Mouse (Mus musculus) retina, postnatal 1 day (tissue): ENCODE data around the gene Elp4.
A peak's percentile ranks its signal among the peaks of the same experiment; 100 is the strongest.

Source experiments
- DNase-seq: peaks from one replicate; pipeline ENCODE4 v3.0.0-alpha.2; 2012

Gene Elp4

GRCm38 (mm10) chr2:105715409-105716115 is 188.8 kb downstream of the Elp4 start:
- no peak for DNase-seq

GRCm38 (mm10) chr2:105710511-105710910 is 193.9 kb downstream of the Elp4 start:
- DNase-seq: no peak

GRCm38 (mm10) chr2:105709126-105709525 is 195.2 kb downstream of the Elp4 start:
- no peak for DNase-seq

DNA sequence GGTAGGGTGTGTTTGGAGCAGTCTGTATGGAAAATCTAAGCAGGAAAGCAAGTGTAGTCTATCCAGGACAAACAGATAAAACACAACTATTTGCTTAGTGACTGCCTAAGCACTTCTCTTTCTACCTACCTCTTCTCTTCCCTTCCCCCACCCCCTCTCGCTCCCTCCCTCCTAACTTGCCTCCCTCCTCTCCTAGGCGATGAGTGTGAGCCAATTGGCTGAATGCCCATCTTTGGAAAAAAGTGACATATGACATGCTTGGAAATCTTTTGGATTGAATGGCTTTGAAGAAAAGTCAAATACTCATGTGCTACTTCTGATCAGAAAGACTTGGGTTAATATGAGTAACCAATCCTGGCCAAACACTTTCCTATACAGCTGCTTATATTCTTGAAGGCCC is 199.0 kb downstream of the Elp4 start:
- DNase-seq: peak; percentile 45

GRCm38 (mm10) chr2:105702586-105702985 is 201.8 kb downstream of the Elp4 start:
- DNase-seq: peak; percentile 59

GRCm38 (mm10) chr2:105701781-105702180 is 202.6 kb downstream of the Elp4 start:
- peak; percentile 63 for DNase-seq

- DNase-seq: peak; percentile 53
Observed at GRCm38 (mm10) chr2:105698631-105699030, 205.7 kb downstream of the Elp4 start.

DNA sequence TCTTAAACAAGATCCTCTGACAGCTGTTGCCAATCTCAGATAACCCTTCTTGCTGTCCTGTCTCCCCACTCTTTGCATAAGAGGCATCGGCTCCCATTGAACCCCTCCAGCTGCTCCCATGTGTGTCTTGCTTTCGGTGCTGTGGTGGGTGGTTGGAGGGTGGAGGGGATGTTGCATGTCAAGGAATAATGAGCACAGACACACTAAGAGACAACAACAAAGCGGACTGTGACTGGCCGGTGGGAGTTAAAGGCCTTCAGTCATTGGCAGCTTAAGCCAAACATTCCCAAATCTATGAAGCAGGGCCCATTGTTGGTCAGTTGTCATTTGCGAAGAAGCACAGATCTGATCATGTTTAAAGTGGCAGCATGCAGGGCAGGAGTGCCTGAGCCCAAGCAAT is 206.6 kb downstream of the Elp4 start:
- DNase-seq: peak; percentile 69

DNA sequence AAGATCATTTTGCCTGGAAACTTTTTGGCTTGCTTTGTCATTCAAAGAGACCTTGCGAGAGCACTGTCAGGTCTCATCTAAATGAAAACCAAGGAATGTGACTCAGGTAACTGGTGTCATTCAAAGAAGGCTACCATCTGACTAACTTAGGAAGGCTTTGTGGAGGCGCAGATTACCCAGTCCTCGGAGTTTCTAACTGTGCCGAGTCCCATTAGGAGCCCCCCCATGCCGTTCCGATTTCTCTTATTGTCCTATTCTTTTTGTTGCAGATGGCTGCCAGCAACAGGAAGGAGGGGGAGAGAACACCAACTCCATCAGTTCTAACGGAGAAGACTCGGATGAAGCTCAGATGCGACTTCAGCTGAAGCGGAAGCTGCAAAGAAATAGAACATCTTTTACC is 213.1 kb downstream of the Elp4 start:
- DNase-seq: peak; percentile 56

DNA sequence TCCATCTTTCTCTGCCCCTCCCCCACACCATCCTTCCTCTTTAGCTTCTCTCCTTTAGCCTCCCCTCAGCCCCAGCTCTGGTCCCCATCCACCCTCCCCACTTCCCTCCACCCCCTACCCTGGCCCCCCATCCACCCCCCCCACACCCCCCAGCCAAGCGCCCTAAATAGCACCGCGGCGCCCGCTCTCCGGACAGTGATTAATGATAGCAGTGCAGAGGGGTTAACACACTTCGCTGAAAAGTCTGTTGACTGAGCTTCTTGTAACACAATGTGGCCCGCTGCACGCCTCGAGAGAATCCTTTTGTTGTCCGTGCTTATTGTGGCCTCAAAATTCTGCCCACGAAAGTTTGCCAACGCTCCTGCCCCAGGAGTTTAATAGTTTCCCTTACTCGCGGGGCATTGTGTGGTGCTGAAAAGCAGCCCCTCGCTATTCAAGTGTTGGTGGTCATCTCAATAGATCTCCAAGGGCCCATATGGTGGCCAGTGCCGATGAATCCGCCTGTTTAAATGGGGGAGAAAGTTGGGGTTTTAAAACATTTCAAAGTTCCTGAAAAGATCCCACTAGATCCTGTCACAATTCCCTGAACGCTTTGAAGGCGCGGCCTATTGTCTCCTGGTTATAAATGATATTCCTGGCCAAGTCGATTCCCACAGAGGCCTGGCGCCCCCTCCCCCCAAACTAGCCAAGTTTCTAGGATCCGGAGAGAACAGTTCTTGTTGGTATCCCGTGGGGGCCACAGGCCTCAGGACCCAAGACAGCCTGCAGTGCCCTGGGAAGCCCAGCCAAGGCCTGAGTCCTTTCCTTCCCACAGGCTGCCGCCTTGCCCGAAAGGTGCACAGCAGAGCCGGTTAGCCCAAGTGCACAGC is 214.4 kb downstream of the Elp4 start:
- DNase-seq: peak; percentile 87

DNA sequence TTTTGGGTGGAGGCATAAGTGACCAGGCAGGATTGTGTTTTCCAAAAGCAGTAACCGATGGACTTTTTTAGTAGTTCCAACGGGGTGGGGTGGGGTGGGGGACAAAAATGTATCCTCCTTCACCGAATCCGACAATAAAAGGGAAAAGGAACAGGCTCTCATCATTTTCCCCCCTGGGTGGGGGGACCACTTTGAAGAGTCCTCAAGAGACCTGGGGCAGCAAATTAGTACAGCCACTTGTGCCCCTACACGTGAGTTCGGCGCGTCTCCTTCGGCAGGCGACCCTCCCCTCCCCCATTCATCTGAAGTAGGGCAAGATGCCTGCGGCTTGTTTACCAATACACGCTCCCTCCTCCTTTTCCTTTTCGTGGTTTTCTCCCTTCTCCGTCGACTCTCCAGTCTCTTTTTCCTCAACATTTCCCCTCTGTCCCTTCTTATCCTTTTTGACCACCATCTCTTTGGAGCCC is 215.0 kb downstream of the Elp4 start:
- peak; percentile 86 for DNase-seq

- peak; percentile 79 for DNase-seq
Observed at GRCm38 (mm10) chr2:105688436-105689303, 215.7 kb downstream of the Elp4 start.

- DNase-seq: peak; percentile 71
Observed at GRCm38 (mm10) chr2:105688011-105688410, 216.4 kb downstream of the Elp4 start.

DNA sequence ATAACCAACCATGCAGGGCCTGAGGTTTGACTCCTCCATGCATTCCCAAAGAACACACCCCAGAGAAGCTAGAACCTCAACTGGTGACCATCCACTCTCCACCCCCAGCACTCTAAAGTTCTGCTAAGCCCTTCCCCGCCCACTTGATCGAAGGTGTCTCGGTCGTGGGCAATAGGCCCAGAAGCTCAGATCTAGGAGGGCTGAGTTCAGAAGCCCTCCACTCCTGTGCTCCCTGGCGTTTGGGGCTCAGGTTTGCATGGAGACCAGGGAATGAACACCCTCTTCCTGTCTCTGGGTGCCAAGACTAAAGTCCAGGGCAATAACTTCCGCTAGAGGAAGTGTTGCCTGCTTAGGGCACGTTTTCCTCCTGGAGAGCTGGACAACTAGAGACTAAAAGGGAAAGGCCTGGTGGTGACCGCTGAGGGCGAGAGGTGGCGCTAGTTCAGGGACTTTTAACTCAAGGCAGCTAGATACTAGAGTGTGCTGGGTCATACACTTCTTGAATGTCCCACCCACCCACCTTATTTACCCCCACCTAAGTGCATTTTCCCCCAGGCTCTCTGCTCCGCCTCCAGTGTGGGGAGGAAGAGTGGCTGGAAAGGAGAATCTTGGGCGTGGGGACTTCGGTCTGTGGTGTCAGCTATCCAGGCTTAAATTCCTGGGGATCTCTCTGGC is 216.9 kb downstream of the Elp4 start:
- DNase-seq: peak; percentile 88

DNA sequence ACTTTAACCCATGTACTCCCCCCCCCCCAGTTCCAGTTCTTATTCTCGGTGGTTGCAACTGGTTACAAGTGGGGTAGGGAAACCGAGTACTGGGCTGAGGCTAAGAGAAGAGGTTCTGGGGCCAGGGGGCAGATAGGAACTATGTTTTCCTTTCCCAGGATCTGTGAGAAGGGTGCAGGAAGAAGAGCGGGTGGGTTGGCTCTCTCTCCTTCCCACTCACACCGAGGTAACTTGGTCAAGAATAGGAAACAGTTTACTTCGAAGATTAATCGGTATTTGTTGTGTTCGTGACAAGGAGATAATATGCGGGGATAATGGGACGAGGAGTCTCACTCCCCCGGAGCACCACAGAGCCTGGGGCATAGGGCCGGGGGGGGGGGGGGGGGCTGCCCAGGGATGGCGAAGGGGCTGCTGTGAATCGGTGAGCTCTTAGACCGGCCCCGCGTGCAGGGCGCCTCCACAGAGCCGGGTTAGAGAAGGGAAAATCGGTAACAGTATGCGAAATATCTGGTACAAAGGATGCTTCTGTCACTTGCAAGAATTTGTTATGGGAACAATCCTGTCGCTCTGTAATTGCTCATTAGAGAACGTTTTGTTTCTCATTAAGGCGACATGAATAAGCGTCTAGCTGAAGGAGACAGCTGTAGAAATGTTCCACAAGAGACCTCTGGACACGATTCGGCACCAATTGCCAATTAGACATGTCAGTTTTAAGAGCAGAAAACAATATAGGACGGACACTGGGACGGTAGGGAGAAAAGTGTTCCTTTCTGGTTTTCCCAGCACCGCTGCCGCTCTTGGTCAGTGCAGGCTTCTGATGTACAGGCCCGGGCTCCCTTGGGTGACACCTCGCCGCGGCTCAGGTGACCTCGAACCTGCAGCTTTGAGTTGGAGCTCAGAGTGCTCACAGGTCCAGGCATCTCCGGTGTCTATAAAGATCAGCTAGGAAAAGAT is 217.7 kb downstream of the Elp4 start:
- peak; percentile 96 for DNase-seq

DNA sequence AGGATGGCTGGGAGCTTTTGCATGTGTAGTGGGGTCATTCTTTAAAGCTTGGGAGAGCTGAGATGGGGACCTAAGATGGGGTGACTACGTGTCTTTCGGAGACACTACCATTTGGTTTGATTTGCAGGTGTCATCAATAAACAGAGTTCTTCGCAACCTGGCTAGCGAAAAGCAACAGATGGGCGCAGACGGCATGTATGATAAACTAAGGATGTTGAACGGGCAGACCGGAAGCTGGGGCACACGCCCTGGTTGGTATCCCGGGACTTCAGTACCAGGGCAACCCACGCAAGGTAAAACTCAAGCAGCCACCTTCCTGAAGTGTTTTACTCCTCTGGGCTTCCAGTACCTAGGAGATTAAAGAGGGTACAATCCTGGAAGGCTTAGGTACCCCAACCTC is 218.7 kb downstream of the Elp4 start:
- DNase-seq: peak; percentile 55

DNA sequence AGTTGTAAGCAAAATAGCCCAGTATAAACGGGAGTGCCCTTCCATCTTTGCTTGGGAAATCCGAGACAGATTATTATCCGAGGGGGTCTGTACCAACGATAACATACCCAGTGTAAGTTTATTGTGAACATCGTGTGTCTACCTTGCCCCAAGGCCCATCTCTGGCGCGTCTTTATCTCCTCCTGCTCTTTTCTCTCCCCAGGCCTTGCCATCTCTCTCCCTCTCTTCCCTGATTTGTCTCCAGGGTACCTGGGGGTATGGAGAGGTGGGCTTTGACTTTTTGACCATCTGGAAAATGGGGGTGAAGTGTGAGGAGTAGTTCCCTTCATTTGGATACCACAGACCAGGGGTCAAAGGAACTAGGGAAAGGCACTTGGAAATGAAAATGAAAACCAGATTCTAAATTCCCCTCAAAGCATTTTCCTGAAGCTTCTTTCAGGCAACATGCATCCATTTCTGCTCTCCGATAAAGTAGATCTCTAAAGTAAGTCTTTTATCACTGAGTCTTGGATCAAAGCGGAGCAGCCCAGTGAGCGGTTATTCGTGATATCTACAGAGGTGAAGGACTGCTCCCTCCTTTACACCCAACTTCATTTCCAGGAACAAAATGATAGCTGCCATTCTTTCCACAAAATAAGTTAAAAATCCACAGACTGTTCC is 219.2 kb downstream of the Elp4 start:
- DNase-seq: peak; percentile 53

DNA sequence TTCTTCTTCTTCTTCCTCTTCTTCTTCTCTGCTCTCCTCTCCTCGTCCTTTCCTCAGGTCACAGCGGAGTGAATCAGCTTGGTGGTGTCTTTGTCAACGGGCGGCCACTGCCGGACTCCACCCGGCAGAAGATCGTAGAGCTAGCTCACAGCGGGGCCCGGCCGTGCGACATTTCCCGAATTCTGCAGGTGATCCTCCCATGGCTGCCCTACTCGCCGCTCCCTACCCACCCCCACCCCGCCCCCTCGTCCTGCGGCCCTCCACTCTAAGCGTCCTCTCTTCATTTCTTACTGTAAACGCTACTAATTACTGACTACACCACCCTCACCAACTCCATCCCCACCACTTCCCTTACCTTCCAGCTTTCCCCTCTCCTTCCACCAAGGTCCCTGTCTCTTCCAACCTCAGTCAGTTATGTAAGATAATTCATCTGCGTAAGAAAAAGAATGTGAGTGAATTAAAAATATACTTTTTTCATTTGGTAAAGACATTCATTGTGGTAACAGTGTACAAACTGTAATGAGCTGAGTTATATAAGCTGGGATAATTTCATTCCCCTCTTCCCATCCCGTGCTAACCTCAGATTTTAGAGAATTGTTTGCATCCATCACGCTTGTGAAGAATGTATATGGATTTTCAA is 220.5 kb downstream of the Elp4 start:
- no peak for DNase-seq

- peak; percentile 72 for DNase-seq
Observed at GRCm38 (mm10) chr2:105682634-105683351, 221.6 kb downstream of the Elp4 start.
